Mouse (Mus musculus): ENCODE data around the gene Prr5.
A peak's percentile ranks its signal among the peaks of the same experiment; 100 is the strongest.

Prr5 gene

GRCm38 (mm10) chr15:84668938-84669747 lies at the start of gene Prr5:
TSS of gene Prr5 (plus strand) at chr15:84669620.
- no peak for DNase-seq (ENCODE audit: low read depth, low spot score)

GRCm38 (mm10) chr15:84620028-84620427 lies 49.4 kb upstream of the Prr5 start:
- no peak for DNase-seq (ENCODE audit: low read depth, low spot score)

- no peak for DNase-seq (ENCODE audit: low read depth, low spot score)
These were observed 47.5 kb upstream of the Prr5 start for GRCm38 (mm10) chr15:84621722-84622428.

- DNase-seq (ENCODE audit: low read depth, low spot score), result no peak
These were observed 44.5 kb upstream of the Prr5 start for GRCm38 (mm10) chr15:84624870-84625269.

DNA sequence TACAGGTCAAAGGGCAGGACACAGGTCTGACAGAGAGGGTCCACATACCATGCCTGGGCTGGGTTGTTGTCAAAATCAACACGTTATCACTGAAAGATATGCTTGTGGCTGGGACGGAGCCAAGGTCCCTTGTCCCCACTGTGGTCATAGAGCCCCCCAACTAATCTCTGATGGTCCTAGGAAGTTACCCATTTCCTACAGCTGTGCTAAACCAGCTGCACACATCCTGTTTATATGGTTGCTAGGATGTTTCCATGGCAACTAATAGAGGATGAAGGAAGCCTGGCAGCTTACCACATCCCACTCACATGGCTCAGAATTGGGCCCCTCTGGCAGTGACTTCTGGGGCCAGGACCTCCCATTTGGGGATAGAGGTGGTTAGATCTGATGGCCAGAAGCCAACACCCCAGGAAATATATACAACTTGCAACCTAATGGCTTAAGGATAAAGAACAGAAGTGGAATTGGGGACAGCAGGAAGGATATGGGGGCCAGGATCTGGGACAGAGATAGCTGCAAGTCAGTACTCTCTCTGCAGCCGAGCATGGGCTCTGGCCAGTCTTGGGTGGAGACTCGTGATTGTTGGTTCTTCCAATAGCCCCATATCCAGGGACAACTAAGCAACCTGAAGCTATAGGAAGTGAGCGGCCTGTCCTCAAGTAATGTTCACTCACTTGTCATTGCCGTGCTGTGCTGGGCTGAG lies 43.6 kb upstream of the Prr5 start:
- no peak for DNase-seq (ENCODE audit: low read depth, low spot score)

GRCm38 (mm10) chr15:84627308-84627707 lies 42.1 kb upstream of the Prr5 start:
- DNase-seq (ENCODE audit: low read depth, low spot score), result no peak

DNA sequence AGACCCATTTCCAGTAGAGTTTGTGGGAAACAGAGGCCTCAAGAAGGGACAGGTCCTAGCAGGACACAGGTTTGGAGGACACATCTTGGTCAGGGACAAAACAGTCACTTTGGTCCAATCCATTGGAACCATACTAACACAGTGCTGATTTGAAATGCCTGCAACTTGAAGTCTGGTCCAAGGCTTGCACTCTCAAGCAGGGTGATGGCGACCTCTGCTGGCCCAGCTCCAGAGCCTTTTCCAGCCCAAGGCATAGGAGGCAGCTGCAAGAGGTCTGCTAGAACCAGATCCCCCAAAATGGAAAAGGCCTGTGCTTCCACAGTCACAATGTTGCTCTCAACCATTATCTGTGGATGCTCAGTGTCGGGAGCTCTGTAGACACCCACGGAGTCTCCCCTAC lies 39.7 kb upstream of the Prr5 start:
- peak; percentile 59 for DNase-seq (ENCODE audit: low read depth, low spot score)

GRCm38 (mm10) chr15:84631560-84631959 lies 37.9 kb upstream of the Prr5 start:
- peak; percentile 74 for DNase-seq (ENCODE audit: low read depth, low spot score)

DNA sequence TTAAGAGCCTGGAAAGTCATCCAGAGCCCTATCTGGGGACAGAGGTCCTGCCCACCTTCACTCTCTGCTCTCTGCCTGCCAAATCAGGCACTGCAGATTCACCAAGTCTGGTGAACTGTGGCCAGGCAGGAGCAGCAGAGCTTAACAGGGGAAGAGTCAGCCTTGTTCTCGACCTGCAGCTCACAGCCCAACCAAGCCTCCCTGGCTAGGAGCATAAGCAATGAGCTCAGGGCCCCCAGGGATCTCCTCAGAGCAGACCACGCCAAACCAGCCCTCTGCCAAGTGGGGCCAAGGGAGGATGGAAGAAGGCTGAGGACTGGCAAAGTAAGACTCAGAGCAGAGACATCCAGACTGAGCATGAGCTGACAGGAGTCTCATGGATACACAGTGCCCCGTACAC lies 35.1 kb upstream of the Prr5 start:
- DNase-seq (ENCODE audit: low read depth, low spot score), result no peak

DNA sequence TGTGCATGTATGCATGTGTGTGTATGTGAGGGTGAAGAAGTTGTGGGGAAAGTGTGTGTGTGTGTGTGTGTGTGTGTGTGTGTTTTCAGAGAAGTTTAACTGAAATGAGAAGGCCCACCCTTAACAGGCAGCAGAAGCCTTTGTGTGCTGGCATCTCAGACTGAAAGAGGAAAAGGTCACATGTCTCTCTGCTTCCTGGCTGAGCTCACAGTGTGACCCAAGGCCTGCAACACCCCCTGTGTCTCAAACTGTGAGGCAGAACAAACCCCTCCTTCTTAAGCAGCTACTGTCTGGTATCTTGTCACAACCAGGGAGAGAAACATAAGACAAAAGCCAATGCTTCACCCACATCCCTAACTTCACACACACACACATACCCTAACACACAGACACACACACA lies 31.0 kb upstream of the Prr5 start:
- no peak for DNase-seq (ENCODE audit: low read depth, low spot score)

DNA sequence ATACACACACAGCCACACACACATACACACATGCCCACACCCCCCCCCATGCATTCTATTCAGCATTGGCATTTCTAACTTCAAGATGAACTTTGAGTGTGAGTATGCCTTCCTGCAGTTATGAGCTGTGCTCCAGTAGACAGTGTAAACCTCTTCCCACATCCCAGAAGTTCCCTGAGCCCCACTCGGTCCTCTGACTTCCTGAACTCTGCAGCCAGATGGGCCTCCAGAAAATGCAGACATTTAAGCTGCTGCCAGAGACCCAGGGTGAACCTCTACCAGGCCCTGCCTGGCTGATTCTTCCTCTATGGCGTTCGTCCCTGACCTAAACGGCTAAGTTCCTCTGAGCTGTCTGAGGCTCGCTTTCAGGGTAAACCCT lies 30.4 kb upstream of the Prr5 start:
- DNase-seq (ENCODE audit: low read depth, low spot score), result no peak

DNA sequence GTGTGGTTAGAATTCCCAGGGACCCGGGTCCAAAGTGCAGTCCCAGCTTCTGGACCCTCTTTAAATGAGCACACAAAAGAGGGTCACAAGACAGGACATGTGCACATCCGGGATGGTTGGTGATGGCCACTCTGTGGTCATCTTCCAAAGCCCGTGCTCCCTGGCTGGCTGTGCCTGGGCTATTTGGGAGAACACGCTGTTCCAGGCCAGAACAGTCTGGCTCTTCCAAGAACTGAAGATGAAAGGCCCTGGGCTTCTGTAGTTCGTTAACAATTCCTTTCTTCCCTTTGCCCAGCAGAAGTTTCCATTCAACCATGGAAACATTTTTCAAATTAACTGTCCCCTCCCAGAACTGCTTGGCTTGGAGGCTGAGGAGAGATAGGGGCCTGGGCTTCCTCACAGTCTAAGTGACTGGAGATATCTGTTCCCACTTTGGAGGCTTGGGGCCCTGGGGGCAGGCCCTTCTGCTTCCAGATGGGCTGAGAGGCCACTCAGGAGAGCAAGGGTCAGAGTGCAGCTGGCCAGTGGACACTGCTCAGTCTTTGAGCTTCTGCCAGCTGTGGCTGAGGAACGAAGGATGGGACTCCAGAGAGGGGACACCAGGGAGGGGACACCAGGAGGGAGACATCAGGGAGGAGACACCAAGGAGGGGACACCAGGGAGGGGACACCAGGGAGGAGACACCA lies 29.8 kb upstream of the Prr5 start:
- DNase-seq (ENCODE audit: low read depth, low spot score), result no peak

GRCm38 (mm10) chr15:84640722-84641121 lies 28.7 kb upstream of the Prr5 start:
- no peak for DNase-seq (ENCODE audit: low read depth, low spot score)

DNA sequence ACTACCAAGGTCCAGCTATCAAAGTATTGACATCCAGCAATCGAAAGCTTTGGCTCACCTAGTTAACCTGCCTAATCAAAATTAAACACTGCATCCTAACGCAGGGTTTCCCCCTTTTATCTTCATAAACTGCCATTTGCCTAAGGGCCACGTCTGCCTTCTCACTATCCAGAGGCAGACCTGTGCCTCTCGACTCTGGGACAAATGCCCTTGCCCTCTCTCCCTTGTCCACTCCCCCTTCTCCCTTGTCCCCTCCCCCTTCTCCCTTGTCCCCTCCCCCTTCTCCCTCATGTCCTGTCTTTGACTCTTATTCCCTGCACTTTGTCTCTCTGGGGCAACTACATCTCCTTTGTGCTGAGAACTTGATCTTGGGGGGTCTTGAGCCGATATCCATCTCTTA lies 28.3 kb upstream of the Prr5 start:
- DNase-seq (ENCODE audit: low read depth, low spot score), result no peak

GRCm38 (mm10) chr15:84641948-84642347 lies 27.5 kb upstream of the Prr5 start:
- DNase-seq (ENCODE audit: low read depth, low spot score), result no peak

DNA sequence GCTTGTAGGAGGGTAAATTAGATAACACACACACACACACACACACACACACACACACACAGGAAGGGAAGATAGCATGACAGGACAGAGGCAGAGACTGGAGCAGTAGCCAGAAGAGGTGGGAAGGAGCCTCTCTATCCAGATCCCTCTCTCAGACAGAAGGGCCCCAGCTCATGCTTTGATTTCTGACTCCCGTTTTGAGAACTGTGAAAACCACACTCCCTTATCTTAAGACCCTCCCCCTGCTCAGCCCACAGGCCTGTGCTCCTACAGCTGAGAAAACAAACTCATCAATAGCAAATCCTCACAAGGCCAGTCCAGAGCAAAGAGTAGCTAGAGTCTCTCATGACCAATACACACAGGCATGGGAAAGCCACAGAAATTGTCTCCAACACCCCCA lies 26.2 kb upstream of the Prr5 start:
- no peak for DNase-seq (ENCODE audit: low read depth, low spot score)

DNA sequence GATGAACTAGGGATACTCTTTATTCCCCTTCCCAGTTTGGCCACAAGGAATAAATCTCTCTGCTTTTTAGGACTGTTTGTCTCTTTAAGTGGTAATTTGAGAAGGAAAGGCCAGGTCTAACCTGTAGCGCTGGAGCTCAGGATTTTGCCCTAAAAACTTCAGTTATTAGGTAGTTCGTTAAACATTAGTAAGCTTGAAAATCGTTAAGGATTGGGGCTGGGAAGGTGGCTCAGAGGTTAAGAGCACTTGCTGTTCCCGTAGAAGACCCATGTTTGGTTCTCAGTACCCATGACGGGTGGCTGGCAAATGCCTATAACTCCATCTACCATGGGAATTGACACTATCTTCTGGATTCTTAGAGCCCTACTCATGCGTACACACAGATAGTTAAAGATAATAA lies 17.9 kb upstream of the Prr5 start:
- no peak for DNase-seq (ENCODE audit: low read depth, low spot score)

GRCm38 (mm10) chr15:84653151-84653550 lies 16.3 kb upstream of the Prr5 start:
- no peak for DNase-seq (ENCODE audit: low read depth, low spot score)

GRCm38 (mm10) chr15:84653979-84654966 lies 15.1 kb upstream of the Prr5 start:
- DNase-seq (ENCODE audit: low read depth, low spot score), result peak; percentile 91

GRCm38 (mm10) chr15:84654975-84655374 lies 14.4 kb upstream of the Prr5 start:
- no peak for DNase-seq (ENCODE audit: low read depth, low spot score)

DNA sequence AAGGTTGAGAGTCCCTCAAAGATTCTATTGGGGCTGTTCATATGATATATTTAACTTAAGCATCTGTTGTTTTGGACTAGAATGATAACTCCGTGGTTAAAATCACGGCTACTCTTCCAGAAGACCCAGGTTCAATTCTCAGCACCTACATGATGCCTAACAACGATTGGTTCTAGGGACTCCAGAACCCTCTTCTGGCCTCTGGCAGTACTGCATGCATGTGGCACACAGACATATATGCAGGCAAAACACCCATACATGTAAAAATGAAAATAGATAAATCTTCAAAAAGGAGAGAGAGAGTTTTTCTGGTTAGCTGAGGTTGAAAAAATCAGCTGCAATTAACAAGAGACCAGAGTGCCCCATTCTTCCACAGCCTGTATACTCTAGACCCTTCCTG lies 12.7 kb upstream of the Prr5 start:
- no peak for DNase-seq (ENCODE audit: low read depth, low spot score)
